Mouse (Mus musculus): ENCODE measurements around the gene Fars2.

The Fars2 gene

DNA sequence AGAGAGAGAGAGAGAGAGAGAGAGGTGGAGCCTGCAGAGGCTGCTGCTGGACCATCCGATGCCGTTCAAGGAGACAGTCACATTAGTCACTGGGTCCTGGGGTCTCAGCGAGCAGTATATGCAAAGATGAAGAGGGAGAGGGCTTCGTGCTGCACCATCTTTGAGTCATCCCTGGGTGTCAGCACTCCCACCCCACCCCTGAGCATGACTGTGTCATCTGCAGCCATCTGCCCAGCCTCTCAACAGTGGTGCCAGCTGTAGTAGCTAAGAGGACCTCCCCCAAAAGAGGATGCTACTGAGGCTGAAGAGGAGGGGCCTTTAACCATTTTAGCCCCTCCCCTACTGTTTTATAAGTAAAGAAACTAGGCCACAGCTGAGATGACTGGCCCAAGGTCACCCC lies 459.6 kb downstream of the Fars2 start:
- no peak for DNase-seq (ENCODE audit: low spot score in 2 of 2)

DNA sequence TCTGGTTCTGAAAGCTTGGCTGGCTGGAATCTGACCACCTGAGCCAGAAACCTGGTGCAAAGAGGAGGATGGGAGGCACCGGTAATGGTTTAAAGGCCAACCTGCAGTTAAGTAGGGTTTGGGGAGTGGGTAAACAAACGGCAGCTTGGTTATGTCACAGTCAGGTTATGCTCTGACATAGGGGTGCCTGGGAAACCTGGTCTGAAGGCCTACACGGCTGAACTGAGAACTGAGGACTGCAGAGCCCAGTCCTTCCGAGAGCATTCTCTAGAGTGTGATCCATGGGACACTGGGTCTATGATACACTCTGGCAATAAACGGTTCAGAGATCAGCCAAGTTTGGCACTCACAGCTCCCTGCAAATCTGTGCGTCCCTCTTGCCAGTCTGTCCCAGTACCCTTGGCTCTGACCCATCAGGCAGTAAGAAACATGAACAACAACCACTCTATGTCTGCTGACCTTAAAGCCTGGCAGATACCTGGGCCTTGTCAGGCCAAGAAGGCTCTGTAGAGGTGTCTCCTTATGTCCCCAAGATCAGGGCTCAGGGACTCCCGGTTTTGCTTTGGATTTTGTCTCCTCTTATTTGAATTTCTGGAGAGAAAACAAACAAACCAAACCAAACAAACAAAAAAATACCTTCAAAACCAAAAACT lies 460.8 kb downstream of the Fars2 start:
- DNase-seq (ENCODE audit: low spot score in 2 of 2): no peak

DNA sequence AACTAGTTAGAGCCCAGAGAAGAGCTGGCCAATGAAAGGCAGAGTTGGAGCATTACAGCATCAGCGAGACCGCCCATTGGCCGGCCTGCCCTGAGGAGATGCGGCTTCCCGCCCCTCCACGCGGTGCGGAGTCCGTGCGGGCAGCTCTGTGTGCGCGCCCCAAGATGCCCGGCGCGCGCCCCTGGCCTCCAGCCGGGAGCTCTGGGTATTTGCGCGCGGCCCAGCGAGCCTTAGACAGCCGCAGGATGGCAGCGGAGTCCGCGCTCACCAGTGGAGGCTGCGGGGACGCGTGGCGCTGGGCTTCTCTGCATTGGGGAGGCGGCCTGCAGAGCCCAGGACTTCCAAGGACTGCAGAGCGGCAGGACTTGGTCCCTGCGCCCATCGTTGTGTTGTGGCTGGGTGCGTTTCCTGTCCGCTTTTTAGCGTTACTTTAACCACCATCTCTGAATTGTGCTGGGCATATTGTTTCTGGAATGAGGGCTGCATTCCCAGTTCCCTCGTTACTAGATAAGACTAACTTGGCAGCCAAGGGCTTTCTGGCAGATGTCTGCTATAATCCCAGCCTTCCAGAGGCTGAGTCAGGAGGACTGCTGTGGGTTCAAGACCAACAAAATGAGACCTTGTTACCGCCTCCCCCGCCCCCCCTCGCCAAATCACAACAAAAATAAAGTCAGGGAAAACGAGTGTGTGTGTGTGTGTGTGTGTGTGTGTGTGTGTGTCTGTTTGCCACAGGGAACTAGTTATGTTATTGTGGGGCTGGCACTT lies 461.5 kb downstream of the Fars2 start:
- DNase-seq (ENCODE audit: low spot score in 2 of 2): peak; percentile 93 to 95

DNA sequence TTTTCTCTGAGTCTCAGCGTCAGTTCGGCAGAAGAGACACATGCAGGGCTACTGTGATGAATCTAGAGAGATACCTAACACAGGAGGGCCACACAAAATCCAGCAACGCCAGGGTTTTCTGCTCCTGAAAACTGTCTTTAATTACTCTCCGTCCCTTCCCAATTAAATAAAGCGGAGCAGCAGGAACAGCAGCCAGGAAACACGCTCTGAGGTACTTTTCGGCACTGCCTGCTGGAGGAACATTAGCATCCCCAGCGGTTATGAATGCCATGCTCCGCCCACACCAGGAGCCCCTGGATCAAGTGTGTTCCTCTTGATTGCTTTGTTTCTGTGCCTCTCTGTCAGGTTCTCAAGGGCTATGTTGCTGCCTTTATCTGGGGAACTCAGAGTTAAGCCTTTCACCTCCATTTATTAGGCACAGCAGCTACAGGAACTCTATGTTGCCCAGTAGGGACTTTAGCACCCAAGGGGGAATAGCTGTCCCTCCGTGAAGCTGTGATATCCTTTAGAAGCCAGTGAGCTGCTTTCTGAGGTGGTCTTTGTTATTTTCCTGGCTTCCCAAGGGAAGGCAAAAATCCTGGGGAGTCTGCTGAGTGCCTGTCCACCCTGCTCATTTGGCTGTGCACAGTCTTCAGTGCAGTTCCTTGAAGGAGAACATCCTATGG lies 465.3 kb downstream of the Fars2 start:
- no peak for DNase-seq (ENCODE audit: low spot score in 2 of 2)

DNA sequence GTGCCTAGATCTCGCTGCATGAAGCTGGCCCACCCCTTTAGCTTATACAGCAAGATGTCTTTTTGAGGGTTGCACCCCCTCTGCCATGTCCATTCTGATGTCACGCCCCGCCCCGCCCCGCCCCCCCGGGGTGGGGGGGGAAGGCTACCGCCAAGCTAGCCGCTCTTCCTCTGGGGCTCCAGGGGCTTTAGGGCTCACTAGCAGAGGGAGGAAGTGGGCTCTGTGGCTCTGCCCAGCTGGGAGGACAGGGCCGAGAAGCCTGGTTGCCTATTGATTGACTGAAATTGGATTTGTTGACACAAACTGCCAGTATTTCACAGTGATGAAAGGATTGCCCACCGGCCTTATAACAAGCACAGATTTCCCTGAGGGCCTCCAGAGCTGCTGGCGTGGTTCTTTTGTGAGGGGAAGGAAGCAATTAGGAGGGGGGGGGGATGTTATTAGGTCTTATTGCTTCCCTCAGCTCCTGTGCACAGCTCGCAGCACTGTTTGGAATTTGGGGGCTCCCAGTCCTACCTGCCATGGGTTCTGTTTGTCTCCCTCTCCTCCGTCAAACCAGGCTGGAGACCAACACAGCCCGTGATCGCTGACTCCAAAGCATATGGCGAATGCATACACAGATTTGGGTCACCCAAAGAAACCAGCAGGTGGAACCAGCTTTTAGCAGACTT lies 466.4 kb downstream of the Fars2 start:
- DNase-seq (ENCODE audit: low spot score in 2 of 2): no peak

DNA sequence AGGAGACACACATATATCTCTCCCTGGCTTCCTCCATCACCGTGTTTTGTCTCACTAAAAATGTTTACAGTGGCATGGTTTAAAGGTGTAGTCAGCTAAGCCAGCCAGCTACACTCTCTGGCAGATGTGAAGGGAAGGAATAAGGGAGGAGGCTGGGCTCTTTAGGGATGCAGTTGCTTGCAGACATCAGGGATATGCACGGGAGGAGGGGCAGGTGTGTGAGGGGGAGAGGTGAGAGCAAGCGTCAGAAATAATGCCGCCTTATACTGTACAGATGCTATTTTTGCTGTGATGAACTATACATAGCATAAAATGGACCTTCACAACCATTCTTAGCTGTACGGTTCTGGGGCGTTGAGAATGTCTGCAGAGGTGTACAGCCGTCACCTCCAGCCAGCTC lies 467.0 kb downstream of the Fars2 start:
- DNase-seq (ENCODE audit: low spot score in 2 of 2): no peak

DNA sequence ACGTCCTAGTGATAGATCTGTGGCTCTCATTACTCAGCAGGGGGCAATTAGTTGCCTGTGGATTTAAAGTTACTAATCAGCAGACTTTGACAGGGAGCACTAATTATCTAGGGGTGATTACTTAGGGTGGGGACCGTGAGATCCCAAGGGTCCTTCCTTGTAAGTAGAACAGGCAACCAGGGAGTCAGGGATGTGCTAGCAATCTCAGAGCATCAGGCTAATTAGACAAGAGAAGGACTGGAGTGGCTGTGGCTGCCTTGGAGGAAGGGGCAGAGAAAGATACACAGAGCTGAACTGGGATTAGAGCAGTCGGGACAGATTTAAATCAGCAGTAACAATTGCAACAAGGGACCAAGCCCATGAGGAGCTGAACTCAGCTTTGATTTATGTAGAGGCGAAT lies 471.9 kb downstream of the Fars2 start:
- no peak for DNase-seq (ENCODE audit: low spot score in 2 of 2)

DNA sequence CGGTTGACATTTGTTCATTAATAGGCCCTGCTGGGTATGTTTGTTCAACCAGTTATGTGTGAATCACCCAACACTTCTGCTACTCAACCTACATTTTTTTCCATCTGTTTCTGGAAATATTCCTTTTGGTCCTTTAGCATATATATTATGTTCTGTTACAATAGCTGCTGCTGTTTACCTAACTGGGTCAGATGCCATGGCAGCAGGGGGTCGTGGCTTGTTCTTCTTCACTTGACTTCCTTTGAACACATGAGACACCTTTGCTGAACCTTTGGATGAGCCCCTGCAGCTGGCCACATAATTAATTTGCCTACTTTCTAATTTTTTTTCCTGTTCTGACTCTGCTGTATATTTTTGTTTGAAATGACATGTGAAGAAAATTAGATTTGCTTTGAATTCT lies 475.1 kb downstream of the Fars2 start:
- DNase-seq (ENCODE audit: low spot score in 2 of 2): no peak

DNA sequence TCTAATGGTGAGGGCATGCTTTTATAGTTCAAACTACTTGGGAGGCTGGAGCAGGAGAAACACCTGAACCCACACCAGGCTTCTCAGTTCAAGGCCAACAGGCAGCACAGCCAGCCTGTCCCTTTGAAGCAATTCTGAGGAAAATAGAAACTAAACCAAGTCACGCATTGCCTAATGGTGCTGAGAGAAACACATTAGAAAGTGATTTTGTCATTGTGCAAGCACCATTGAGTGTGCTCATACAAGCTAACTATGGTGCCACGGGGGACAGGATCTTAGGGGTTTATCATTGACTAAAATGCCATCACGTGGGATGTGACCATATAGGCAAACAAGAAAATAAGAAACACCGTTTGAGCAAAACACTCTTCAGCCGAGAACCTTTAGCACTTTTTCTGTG lies 489.5 kb downstream of the Fars2 start:
- DNase-seq (ENCODE audit: low spot score in 2 of 2): no peak

DNA sequence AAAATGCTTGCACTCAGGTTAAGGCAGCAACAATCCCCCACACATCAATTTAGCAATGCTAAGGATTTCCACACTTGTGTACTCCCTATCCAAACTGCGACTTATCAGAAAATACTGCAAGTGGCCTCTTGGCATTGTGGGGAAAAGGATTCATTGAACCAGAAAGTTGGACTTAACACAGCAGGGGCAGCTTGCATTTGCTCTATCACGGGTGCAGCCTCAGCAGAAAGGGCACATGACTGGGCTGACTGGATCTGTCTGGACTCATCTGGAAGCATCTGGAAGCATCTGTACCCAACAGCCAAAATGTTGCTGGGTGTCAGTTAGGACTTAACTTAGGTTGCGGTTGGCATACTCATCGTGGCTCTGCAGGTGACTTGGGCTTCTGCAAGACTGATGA lies 490.7 kb downstream of the Fars2 start:
- no peak for DNase-seq (ENCODE audit: low spot score in 2 of 2)

DNA sequence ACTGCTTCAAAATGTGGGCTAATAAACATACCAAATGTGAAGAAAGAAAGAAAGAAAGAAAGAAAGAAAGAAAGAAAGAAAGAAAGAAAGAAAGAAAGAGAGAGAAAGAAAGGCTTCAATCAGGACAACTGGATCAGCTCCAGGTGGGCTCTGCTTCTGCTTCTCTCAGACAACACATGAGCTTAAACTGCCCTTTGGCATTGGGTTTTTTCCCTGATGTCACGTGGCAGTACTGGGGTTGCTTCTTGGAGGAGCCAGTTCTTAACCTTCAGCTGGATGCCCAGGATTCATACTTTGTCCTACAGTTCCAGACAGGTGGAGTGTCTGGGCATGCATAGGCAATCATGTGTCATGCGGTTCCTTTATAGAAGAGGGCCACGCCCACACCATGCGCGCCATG lies 493.2 kb downstream of the Fars2 start:
- no peak for DNase-seq (ENCODE audit: low spot score in 2 of 2)

DNA sequence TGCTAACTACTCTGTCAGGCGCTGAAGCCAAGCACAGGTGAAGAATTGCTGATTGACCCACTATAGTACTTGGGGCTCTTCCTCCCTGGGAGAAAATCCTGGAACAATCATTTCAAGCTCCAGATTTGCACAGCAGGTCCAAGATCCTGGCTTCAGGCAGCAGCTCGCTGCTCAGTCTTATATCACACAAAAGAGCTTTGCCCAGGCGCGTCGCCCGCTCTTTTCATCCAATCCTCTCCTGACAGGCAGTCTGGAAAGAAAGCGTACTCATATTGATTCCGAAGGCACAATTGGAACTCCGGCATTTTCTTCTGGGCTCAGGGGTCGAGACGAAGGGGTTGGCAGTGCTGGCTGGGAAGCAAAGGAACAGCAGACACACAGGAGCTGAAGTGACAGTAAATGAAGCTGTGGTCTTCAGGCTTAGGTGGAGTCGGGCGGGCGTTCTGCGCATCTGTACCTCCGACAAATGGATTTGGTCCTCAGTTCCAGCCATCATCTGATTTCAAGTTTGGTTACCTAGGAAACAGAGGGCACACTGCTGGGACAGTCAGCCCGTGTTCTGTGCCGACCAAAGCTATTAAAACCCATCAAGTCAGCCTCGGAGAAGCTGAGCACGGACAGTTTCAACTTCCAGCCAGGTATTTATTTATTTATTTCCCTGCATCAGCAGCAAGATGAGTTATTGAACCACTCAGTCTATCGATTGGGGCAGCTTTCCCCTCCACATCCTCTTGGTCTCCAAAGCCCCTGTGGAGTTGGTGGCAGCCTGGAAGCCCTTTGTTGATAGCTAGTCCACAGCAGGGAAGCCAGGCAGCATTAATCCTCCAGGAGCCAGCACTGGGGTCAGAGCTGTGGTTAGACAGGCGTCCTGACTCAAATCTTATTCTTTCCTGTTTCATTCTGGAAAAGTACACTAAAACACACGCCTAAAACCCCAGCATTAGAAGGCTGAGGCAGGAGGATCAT lies 495.9 kb downstream of the Fars2 start:
- DNase-seq (ENCODE audit: low spot score in 2 of 2): peak; percentile 59 to 64

DNA sequence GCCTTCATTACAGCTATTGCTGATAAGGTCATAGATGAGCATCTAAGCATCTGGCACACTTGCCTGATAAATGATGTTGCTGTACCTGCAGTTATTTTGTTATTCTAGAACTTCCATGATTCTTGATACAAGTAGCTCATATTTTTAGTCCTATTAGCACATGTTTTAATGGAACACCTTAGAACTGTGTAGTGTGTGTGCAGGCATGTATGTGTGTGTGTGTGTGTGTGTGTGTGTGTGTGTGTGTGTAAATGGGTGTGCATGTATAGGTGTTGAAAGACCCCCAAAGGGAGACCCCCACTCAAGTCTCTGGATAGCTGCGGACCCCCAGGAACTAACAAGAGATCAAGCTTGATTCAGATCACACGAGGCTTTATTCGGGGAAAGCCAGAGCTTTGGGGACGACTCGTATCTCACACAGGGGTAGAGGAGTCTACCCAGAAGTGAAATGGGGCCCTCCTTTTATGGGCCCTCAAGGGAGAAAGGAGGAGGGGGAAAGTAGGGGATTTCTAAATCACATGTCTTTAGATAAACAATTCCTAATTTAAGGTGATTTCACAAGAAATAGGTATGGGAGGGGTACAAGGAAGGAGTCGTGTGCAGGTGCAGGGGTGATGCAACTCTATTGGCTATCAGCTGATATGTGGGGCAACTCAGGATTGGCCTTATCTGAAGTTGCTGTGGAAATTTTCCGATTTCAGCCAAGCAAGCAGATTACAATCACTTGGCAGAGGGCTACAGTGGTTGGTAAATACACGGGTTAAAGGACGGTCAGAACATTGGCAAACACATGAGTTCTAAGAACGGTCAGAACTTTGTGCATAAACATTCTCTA lies 503.5 kb downstream of the Fars2 start:
- DNase-seq (ENCODE audit: low spot score in 2 of 2): no peak

DNA sequence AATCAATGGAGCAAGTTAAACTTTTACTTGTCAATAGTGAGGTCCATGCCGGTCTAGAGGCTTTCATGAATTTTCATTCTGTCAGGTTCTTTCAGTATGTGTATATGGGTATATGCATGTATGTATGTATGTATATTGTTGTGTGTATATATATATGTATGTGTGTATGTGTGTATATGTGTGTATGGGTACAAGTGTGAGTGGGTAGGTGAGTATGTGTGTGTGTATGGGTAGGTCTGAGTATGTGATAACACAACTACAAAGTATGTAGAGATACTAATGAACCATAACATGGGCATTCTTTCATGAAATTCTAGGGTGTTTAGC lies 504.1 kb downstream of the Fars2 start:
- DNase-seq (ENCODE audit: low spot score in 2 of 2): no peak

DNA sequence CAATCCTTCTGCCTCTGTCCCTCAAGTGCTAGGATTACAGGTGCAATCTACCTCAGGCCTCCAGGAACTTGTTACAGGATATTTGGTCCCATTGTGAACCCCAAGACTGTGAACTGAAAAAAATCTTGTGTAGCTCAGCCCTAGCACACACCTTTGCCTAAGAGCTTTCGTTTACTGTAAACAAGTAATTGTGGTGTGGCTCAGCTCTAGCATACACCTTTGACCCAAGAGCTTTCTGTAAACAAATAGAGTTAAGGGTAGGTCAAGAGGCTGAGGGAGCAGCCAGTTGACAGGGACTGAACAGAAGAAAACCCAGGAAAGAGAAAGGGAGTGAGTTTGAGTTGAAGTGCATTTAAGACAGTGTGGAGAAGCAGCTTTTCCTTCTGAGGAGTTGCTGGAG lies 506.3 kb downstream of the Fars2 start:
- no peak for DNase-seq (ENCODE audit: low spot score in 2 of 2)

DNA sequence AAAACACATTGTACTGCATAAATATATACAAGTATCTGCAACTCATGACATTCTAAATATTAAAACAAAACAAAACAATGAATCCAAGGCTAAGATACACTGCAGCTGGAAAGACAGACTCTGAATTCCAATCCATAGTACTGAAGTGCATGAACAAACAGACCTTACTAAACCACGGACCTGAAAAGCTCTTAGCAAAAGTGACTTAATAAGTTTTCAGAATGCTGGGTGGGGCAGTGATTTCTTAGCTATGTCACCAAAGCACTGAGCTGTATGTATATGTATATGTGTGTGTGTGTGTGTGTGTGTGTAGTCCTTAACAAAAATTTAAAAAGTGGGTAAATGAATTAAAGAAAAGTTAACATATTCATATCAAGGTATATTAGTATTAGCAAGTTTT lies 511.9 kb downstream of the Fars2 start:
- DNase-seq (ENCODE audit: low spot score in 2 of 2): no peak

DNA sequence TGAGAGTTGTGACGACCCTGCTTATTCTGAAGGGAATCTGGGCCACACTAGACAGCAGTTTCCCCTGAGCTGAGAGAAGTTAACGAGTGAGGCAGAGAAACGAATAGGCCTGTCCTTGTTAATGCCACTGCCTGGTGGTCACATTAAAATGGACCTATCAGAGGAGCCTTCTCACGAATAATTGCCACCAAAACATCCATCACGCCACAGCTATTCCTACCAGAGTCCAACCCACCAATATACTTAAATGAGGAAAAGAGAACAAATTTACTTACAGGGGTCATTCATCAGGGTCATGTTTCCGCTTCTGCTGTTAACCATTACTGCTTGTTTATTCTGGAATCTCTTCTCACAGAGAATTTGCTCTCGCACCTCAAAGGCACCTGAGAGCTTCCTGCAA lies 531.0 kb downstream of the Fars2 start:
- DNase-seq (ENCODE audit: low spot score in 2 of 2): no peak

DNA sequence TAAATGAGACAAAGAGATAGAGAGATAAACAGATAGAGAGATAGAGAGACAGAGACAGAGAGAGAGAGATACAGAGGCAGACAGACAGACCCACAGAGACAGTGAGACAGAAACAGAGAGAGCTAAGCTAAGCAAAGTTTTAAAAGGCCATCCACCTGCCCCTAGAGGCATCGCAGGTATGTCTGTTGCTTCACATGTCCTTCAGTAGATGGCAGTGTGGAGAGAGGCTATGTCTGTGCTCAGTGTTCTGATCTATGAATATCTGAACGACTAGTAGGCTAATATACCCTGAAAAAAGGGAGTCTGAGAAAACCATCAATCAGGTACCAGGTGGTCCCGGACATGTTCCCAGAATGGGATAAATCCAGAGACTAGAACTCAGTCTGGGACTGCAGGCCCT lies 537.0 kb downstream of the Fars2 start:
- no peak for DNase-seq (ENCODE audit: low spot score in 2 of 2)

DNA sequence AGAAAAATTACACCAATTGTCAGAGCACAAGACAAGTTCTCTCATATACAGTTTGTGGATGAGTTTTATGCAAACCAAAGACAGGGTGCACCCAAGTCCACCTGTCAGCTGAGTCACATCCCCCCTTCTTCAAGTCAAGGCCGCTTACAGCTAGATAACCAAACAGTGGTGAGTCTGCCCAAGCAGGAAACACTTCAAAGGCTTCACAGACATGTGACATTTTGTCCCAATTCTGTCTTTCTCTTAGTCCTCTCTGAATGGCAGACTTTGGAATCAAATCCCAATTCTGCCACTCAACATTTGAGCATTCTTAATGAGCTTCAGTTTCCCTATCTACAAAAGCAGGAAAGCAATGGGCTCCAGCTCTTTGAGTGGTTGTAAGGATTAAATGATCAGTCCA lies 562.1 kb downstream of the Fars2 start:
- DNase-seq (ENCODE audit: low spot score in 2 of 2): no peak

DNA sequence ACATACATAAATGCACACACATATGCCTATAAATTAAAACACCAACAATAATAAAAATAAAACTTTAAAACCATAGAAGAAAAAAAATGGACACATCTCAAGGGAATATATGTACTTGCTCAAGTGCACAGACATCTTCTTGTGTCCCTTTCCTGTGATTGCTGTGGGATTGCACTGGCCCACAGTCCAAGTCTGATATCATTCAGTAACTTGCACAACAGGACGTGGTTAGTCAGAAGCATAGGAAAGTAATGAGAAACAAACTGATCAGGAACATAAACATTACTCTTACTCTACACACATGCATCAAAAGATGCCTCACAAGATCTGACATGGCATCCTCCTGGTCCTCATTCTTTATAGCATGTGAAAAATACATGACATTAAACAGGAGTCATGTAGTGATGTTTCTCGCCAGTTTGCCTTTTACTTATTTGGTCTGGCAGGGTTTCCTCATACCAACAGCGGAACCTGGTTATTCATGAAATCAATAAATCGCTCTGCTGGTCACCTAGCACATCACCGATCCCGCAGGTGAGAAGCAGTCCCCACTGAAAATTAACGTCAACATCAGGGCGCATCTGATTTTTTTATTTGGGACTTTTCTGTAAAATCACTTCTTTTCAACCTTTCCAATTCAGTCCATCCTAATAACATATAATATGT lies 563.6 kb downstream of the Fars2 start:
- no peak for DNase-seq (ENCODE audit: low spot score in 2 of 2)

Measured in right cerebral cortex, postnatal 10 days (tissue).